Mouse (Mus musculus) CH12.LX (cell line): Measurements from ENCODE around the gene Tbck. TPM values are rescaled to one million over a fixed set of nuclear protein-coding genes. Genes with fewer than 3 reads are reported as not detected.
A peak's percentile ranks its signal among the peaks of the same experiment; 100 is the strongest.

Experiments used
- DNase-seq: peaks from one replicate; pipeline ENCODE4 v3.0.0-alpha.2; 2013; ENCODE audit errors: extremely low read depth
- H3K27ac ChIP-seq: 2 replicates; pipeline ENCODE4 v1.5.1; 2012; ENCODE audit warnings: low read depth, mild to moderate bottlenecking, control low read depth, moderate library complexity; ENCODE audit not compliant: insufficient read depth
- H3K27me3 ChIP-seq: replicated peaks from 2 replicates; pipeline ENCODE3; 2012; ENCODE audit warnings: inconsistent platforms
- H3K36me3 ChIP-seq, 2 experiments: replicated peaks in 1 of 2; 2 replicates each; pipeline versions ENCODE3 to v1.6.1; 2012; ENCODE audit warnings: inconsistent platforms in 1 of 2, low read length in 1 of 2, mild to moderate bottlenecking in 1 of 2, mixed read lengths in 1 of 2, moderate library complexity in 1 of 2; ENCODE audit not compliant: control insufficient read depth in 1 of 2, insufficient read depth in 1 of 2
- H3K4me1 ChIP-seq, 2 experiments: 2 replicates each; pipeline ENCODE4 v1.6.1; 2012; ENCODE audit warnings: inconsistent platforms in 1 of 2, moderate library complexity in 1 of 2; ENCODE audit not compliant: insufficient read depth in 2 of 2, control insufficient read depth in 1 of 2
- H3K4me2 ChIP-seq: 2 replicates; pipeline ENCODE4 v1.6.1; 2012; ENCODE audit warnings: low read depth, mild to moderate bottlenecking, control low read depth; ENCODE audit not compliant: poor library complexity, insufficient read depth, severe bottlenecking
- H3K4me3 ChIP-seq, 3 experiments: fragments of 150-350 bp in 1 of 3; sonication (generic) in 1 of 3; replicated peaks in 1 of 3; 2 replicates each; pipeline versions ENCODE3 to v1.5.1; 2011 to 2012; ENCODE audit warnings: low read depth in 2 of 3, low read length in 2 of 3, mild to moderate bottlenecking in 2 of 3, moderate library complexity in 2 of 3, control low read depth in 1 of 3, improper control_type of control experiment in 1 of 3, inconsistent platforms in 1 of 3, mixed read lengths in 1 of 3; ENCODE audit not compliant: poor library complexity in 1 of 3
- H3K79me2 ChIP-seq: replicated peaks from 2 replicates; pipeline ENCODE4 v1.6.1; 2012; ENCODE audit warnings: mild to moderate bottlenecking, moderate library complexity; ENCODE audit not compliant: control insufficient read depth, poor library complexity, insufficient read depth, severe bottlenecking; ENCODE audit errors: extremely low read depth
- H3K9ac ChIP-seq: 2 replicates; pipeline ENCODE4 v1.6.1; 2012; ENCODE audit warnings: low read depth, mild to moderate bottlenecking, control low read depth, moderate library complexity; ENCODE audit not compliant: insufficient read depth
- H3K9me3 ChIP-seq: replicated peaks from 2 replicates; pipeline ENCODE3; 2012; ENCODE audit warnings: low read length, inconsistent platforms, mixed read lengths
- EP300 ChIP-seq: IDR thresholded peaks from 2 replicates; pipeline ENCODE4 v1.6.1; 2011; ENCODE audit warnings: low read length, improper control_type of control experiment
- IRF4 ChIP-seq: IDR thresholded peaks from 2 replicates; pipeline ENCODE4 v1.6.1; 2014; ENCODE audit warnings: low read depth, mild to moderate bottlenecking, inconsistent platforms, low read length, improper control_type of control experiment
- JUN ChIP-seq: IDR thresholded peaks from 2 replicates; pipeline ENCODE4 v1.6.1; 2011; ENCODE audit warnings: low read depth, mild to moderate bottlenecking, low read length, improper control_type of control experiment, moderate library complexity; ENCODE audit not compliant: insufficient read depth
- MAX ChIP-seq: IDR thresholded peaks from 2 replicates; pipeline ENCODE4 v1.6.1; 2011; ENCODE audit warnings: low read length, improper control_type of control experiment
- NELFE ChIP-seq: IDR thresholded peaks from 2 replicates; pipeline ENCODE4 v1.6.1; 2011; ENCODE audit warnings: low read depth, low read length, improper control_type of control experiment
- TBP ChIP-seq: conservative IDR thresholded peaks from 2 replicates; pipeline ENCODE4 v1.6.1; 2011; ENCODE audit warnings: low read depth, low read length, improper control_type of control experiment
- dilution Hi-C: fragments of 300-500 bp; cut with MboI; formaldehyde crosslinking; loops from 2 replicates; pipeline ENCODE4 v1.14.3; 2020; ENCODE audit warnings: low sequenced_read_pairs; ENCODE audit not compliant: extremely low pct_unique_long_range_greater_than_20kb, extremely low pct_ligation_motif_present
- in situ Hi-C: fragments of 300-500 bp; cut with MboI; formaldehyde crosslinking; loops from 3 replicates; pipeline ENCODE4 v1.14.3; 2019; ENCODE audit warnings: low sequenced_read_pairs, low pct_ligation_motif_present, low pct_unique_long_range_greater_than_20kb, mixed read lengths
- polyA plus RNA-seq: library from polyadenylated mRNA; unstranded; fragments of >175 nt; gene quantifications from 2 replicates; pipeline ENCODE4 v1.2.1, GENCODE M21; 2012; ENCODE audit warnings: low read depth; ENCODE audit not compliant: insufficient read length
- total RNA-seq, 2 experiments: library from RNA; depleted of rRNA; stranded (reverse); fragments of 300-350 nt in 1 of 2; fragments of >200 nt in 1 of 2; gene quantifications; 2 replicates each; pipeline ENCODE4 v1.2.3; 2012 to 2014

Gene Tbck
- total and polyA plus RNA-seq, 3 experiments = 9.2 to 18.7 (median 14.5) TPM

DNA sequence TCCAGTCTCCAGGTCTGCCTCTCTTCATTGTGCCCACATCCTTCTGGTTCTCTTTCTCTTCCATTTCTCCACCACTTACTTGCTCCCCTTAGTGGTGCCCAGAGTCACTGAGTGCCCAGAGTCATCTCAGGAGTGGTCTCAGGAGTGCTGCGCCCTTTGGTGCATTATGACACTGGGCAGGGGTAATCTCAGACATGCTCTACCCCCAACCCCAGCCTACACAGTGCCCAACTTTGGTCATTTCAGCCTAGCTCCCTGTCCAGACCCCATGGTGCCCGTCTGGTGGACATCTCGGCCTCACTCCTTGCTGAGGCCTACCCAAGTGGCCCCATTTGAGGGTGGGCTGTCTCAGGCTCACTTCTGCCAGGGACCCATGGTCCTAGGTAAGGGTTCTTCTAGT is 102.7 kb downstream of the Tbck start:
- H3K4me2 ChIP-seq = no peak overlapping the region
- peaks cover 4 to 7% of the 10 kb centered on the region in 2 experiments; a peak in 2 of 4 replicates for H3K4me1 ChIP-seq
- in situ Hi-C loops (no loop called here), dilution Hi-C loops (no loop called here)
- H3K79me2 ChIP-seq = no peaks in the 10 kb centered on the region
- no peak overlapping the region for H3K9ac ChIP-seq
- H3K4me3 ChIP-seq = no peak overlapping the region
- no peak for DNase-seq
- H3K27me3 ChIP-seq = no peaks in the 10 kb centered on the region
- H3K9me3 ChIP-seq = no peaks in the 10 kb centered on the region
- no peak overlapping the region for H3K27ac ChIP-seq
- no peak for TF ChIP-seq TBP
- H3K36me3 ChIP-seq = peaks cover 4 to 28% of the 10 kb centered on the region in 2 experiments

DNA sequence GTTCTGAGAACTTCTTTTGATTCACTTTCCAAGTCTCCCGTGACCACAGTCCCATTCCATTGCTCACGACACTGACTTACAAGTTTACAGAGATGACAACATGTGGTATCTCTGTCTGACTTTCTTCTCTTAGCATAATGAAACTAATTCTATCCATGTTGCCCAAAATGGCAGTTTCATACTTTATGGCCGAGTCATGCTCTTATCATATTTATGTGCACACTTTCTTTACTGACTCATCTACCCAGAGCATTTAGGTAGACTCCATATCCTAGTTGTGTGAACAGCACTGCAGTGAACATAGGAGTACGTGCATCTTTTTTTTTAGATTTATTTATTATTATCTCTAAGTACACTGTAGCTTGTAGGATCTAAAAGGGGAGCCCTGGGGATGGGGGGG is 103.8 kb downstream of the Tbck start:
- peaks cover 4 to 7% of the 10 kb centered on the region in 2 experiments; a peak in 2 of 4 replicates for H3K4me1 ChIP-seq
- peaks cover 4 to 27% of the 10 kb centered on the region in 2 experiments for H3K36me3 ChIP-seq
- DNase-seq = no peak
- no peak overlapping the region for H3K9ac ChIP-seq
- no peaks in the 10 kb centered on the region for H3K79me2 ChIP-seq
- no peak for TF ChIP-seq JUN
- no peak overlapping the region for H3K4me2 ChIP-seq
- dilution Hi-C loops (no loop called here), in situ Hi-C loops (no loop called here)
- H3K27ac ChIP-seq = no peak overlapping the region
- H3K4me3 ChIP-seq = no peak overlapping the region
- no peaks in the 10 kb centered on the region for H3K27me3 ChIP-seq
- H3K9me3 ChIP-seq = no peaks in the 10 kb centered on the region

DNA sequence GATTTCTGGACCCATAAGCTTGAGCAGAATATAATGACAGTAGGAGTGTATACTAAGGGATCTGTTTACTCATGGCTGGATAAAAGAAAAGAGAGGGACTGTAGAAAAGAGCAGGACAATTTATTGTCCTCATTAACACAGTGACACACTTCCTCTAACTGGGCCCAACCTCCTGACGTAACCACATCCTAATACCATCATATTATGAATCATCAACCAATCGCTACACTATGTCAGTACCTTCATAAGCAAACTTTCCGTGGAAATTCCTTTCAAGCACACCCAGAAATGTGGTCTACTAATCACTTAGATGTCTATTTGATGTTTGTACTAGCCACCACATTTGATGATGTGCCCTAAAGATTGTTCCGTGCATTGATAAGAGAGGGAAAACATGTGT is 107.2 kb downstream of the Tbck start:
- TF ChIP-seq EP300 (peak; percentile 42; the same call in 1 of the 2 replicates), NELFE (no peak), IRF4 (peak; percentile 55)
- Histone ChIP-seq H3K4me1 (peaks cover 4 to 7% of the 10 kb centered on the region in 2 experiments; a peak in 2 of 4 replicates), H3K4me2 (no peak overlapping the region), H3K36me3 (peaks cover 3 to 35% of the 10 kb centered on the region in 2 experiments), H3K9me3 (no peaks in the 10 kb centered on the region), H3K27me3 (no peaks in the 10 kb centered on the region), H3K4me3 (no peak overlapping the region), H3K27ac (no peak overlapping the region), H3K79me2 (no peaks in the 10 kb centered on the region), H3K9ac (no peak overlapping the region)
- in situ Hi-C loops (no loop called here), dilution Hi-C loops (no loop called here)
- peak; percentile 64 for DNase-seq

DNA sequence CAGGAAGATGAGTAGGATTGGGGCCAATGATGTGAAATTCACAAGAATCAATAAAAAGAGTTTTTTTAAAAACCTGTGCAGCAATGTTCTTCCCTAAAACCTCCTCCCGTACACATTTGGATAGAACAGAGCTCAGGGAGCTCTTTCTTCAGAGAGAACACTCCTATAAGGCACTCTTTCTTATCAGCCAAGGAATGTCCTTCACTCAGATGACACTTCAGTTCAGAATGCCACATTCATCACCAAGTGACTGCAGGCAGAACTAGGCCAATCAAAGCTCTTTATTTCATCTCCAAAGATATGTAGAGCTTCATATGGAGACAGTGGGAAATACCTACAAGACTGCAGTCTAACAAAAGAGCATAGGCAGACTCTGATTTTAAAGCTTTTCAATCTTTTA is 116.3 kb downstream of the Tbck start:
- Histone ChIP-seq H3K27me3 (no peaks in the 10 kb centered on the region), H3K9ac (no peak overlapping the region), H3K4me2 (no peak overlapping the region), H3K27ac (no peak overlapping the region), H3K9me3 (no peaks in the 10 kb centered on the region), H3K36me3 (peaks cover 12 to 52% of the 10 kb centered on the region in 2 experiments), H3K4me3 (no peak overlapping the region), H3K4me1 (no peaks in the 10 kb centered on the region), H3K79me2 (no peaks in the 10 kb centered on the region)
- dilution Hi-C loops = no loop called here
- no peak for DNase-seq
- no peak for TF ChIP-seq MAX
- in situ Hi-C loops = no loop called here
